Mouse (Mus musculus): ENCODE measurements at regions not wholly inside any gene's neighbourhood (a gene's known extent, or its start where the extent isn't known, plus 50 kb on each side); places are given as distances from the start of the nearest gene placed in this dataset.

DNA sequence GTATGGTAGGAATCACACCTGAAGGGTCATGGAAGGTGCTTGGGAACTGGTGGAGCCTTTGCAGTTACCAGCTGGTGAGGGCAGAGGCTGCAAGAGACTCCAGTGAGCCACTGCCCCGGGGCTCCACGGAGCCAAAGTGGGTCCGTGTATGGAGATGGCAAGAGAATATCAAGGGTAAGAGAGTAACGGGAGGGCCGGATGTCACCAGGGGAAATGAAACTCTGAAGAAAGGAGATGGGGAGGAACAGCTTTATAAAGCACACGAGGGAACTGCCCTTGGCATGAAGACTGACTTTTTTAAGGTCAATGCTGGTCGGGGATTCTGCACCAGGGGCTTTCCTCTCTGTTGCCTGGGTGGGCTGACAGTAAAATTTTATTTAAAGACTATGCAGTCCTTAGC is 53.9 kb upstream of the Elk3 start (continued):
- TF ChIP-seq MEF2A (IDR thresholded peaks at IDR 0.05; ENCODE audit: borderline replicate concordance, low read depth, low read length) (peak; percentile 87; the same call in 1 of the 2 replicates), MAFK (IDR thresholded peaks at IDR 0.05; ENCODE audit: insufficient replicate concordance, low read length) (no peak), CTCF (conservative IDR thresholded peaks at IDR 0.05 in 1 of 2, IDR thresholded peaks at IDR 0.05 in 1 of 2; ENCODE audit: low read depth in 2 of 2, low read length in 2 of 2) (no peak), USF1 (IDR thresholded peaks at IDR 0.05; ENCODE audit: low read depth, low read length) (no peak)

GRCm38 (mm10) chr10:93365318-93365717 is 54.4 kb upstream of the Elk3 start:
- peaks cover 45 to 77% of the 10 kb centered on the region in 2 experiments for H3K4me1 ChIP-seq (ENCODE audit: control insufficient read depth in 1 of 2, insufficient read depth in 2 of 2)
- no peaks in the 10 kb centered on the region for H3K27me3 ChIP-seq (replicated peaks)
- no peaks in the 10 kb centered on the region for H3K9me3 ChIP-seq (replicated peaks; ENCODE audit: low read length)
- H3K79me2 ChIP-seq (replicated peaks; ENCODE audit: control insufficient read depth, extremely low read depth, insufficient read depth, poor library complexity, severe bottlenecking), result no peaks in the 10 kb centered on the region
- H3K36me3 ChIP-seq (replicated peaks in 1 of 2; ENCODE audit: control insufficient read depth in 1 of 2, insufficient read depth in 1 of 2, low read length in 1 of 2), result no peaks in the 10 kb centered on the region
- peak overlapping the region; percentile 79; the same call in 1 of the 2 replicates for H3K9ac ChIP-seq (ENCODE audit: insufficient read depth, low read depth)
- dilution Hi-C loops (cut with MboI; ENCODE audit: extremely low pct_ligation_motif_present, extremely low pct_unique_long_range_greater_than_20kb, low sequenced_read_pairs) (no loop called here), in situ Hi-C loops (cut with MboI; ENCODE audit: low pct_ligation_motif_present, low pct_unique_long_range_greater_than_20kb, low sequenced_read_pairs) (no loop called here)
- peak overlapping the region; percentile 99 for H3K27ac ChIP-seq (ENCODE audit: insufficient read depth, low read depth)
- DNase-seq (ENCODE audit: extremely low read depth), result peak; percentile 74
- peak overlapping the region; percentile 80 for H3K4me2 ChIP-seq (ENCODE audit: insufficient read depth, low read depth, poor library complexity, severe bottlenecking)
- H3K4me3 ChIP-seq (replicated peaks in 1 of 3; ENCODE audit: low read depth in 2 of 3, low read length in 2 of 3, poor library complexity in 1 of 3), result no peak overlapping the region
- TF ChIP-seq IRF4 (IDR thresholded peaks at IDR 0.05; ENCODE audit: low read depth, low read length) (0 out of 2 replicates have a peak, but pooled peaks have one; percentile 2), ZKSCAN1 (IDR thresholded peaks at IDR 0.05; ENCODE audit: borderline replicate concordance, low read depth, low read length) (no peak), SMC3 (IDR thresholded peaks at IDR 0.05; ENCODE audit: low read depth, low read length) (no peak), MAX (IDR thresholded peaks at IDR 0.05; ENCODE audit: low read length) (peak; percentile 86), NRF1 (IDR thresholded peaks at IDR 0.05; ENCODE audit: low read depth, low read length) (peak; percentile 61), BHLHE40 (IDR thresholded peaks at IDR 0.05; ENCODE audit: low read depth, low read length) (peak; percentile 99), USF1 (IDR thresholded peaks at IDR 0.05; ENCODE audit: low read depth, low read length) (peak; percentile 77), TCF12 (IDR thresholded peaks at IDR 0.05; ENCODE audit: low read depth, low read length) (peak; percentile 4; the same call in 1 of the 2 replicates), ETS1 (conservative IDR thresholded peaks at IDR 0.05; ENCODE audit: low read depth, low read length) (peak; percentile 45), MYC (IDR thresholded peaks at IDR 0.05; ENCODE audit: low read depth, low read length) (peak; percentile 77), USF2 (conservative IDR thresholded peaks at IDR 0.05; ENCODE audit: low read depth, low read length) (peak; percentile 64), UBTF (IDR thresholded peaks at IDR 0.05; ENCODE audit: low read depth, low read length) (no peak)

DNA sequence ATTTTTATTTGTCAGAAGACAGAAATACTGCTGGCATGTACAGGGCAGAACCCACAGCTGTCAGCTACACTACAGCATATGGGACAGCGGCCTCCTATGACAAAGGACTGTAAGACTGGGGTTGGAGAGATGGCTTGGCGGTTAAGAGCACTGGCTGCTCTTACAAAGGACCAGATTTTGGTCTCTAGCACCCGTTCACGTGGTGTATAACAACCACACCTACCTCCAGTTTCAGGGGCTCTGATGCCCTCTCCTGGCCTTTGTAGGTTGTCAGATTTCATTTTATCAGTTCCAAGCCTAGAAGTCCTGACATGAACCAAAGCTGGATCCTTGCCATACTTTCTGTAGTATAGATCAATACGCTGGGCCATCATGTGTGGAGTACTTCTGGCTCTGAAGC is 54.9 kb upstream of the Elk3 start:
- Histone ChIP-seq H3K36me3 (replicated peaks in 1 of 2; ENCODE audit: control insufficient read depth in 1 of 2, insufficient read depth in 1 of 2, low read length in 1 of 2) (no peaks in the 10 kb centered on the region), H3K4me2 (ENCODE audit: insufficient read depth, low read depth, poor library complexity, severe bottlenecking) (0 out of 2 replicates have a peak overlapping the region, but pooled peaks have one; percentile 80), H3K9me3 (replicated peaks; ENCODE audit: low read length) (no peaks in the 10 kb centered on the region), H3K27ac (ENCODE audit: insufficient read depth, low read depth) (peak overlapping the region; percentile 99), H3K4me1 (ENCODE audit: control insufficient read depth in 1 of 2, insufficient read depth in 2 of 2) (peaks cover 46 to 77% of the 10 kb centered on the region in 2 experiments), H3K9ac (ENCODE audit: insufficient read depth, low read depth) (no peak overlapping the region), H3K4me3 (replicated peaks in 1 of 3; ENCODE audit: low read depth in 2 of 3, low read length in 2 of 3, poor library complexity in 1 of 3) (no peak overlapping the region), H3K79me2 (replicated peaks; ENCODE audit: control insufficient read depth, extremely low read depth, insufficient read depth, poor library complexity, severe bottlenecking) (no peaks in the 10 kb centered on the region), H3K27me3 (replicated peaks) (no peaks in the 10 kb centered on the region)
- dilution Hi-C loops (cut with MboI; ENCODE audit: extremely low pct_ligation_motif_present, extremely low pct_unique_long_range_greater_than_20kb, low sequenced_read_pairs) (no loop called here), in situ Hi-C loops (cut with MboI; ENCODE audit: low pct_ligation_motif_present, low pct_unique_long_range_greater_than_20kb, low sequenced_read_pairs) (no loop called here)
- no peak for DNase-seq (ENCODE audit: extremely low read depth)
- TF ChIP-seq CTCF (conservative IDR thresholded peaks at IDR 0.05 in 1 of 2, IDR thresholded peaks at IDR 0.05 in 1 of 2; ENCODE audit: low read depth in 2 of 2, low read length in 2 of 2), result peak in 1 of 2 experiments; percentile 58; a peak in 2 of 4 replicates
- no peak for TF ChIP-seq MAFK (IDR thresholded peaks at IDR 0.05; ENCODE audit: insufficient replicate concordance, low read length)
- TF ChIP-seq HCFC1 (IDR thresholded peaks at IDR 0.05; ENCODE audit: low read depth, low read length), result no peak
- peak; percentile 69 for TF ChIP-seq SMC3 (IDR thresholded peaks at IDR 0.05; ENCODE audit: low read depth, low read length)
- TF ChIP-seq NELFE (IDR thresholded peaks at IDR 0.05; ENCODE audit: low read depth, low read length), result no peak
- peak; percentile 62 for TF ChIP-seq RAD21 (IDR thresholded peaks at IDR 0.05; ENCODE audit: low read depth, low read length)
- no peak for TF ChIP-seq JUND (conservative IDR thresholded peaks at IDR 0.05; ENCODE audit: low read depth, low read length)
- TF ChIP-seq GABPA (IDR thresholded peaks at IDR 0.05; ENCODE audit: insufficient replicate concordance, low read depth, low read length), result no peak
